Mouse (Mus musculus) spleen, adult 2 months (tissue): ENCODE results near the gene 2310034G01Rik. TPM values are rescaled to one million over a fixed set of nuclear protein-coding genes. Genes with fewer than 3 reads are reported as not detected.

ENCODE experiments used
- DNase-seq, 2 experiments: peaks; one replicate each; pipeline versions ENCODE4 v3.0.0 to v3.0.0-alpha.2; 2012 to 2021; ENCODE audit warnings: low spot score in 2 of 2, low read depth in 1 of 2
- H3K27ac ChIP-seq: fragments of 200-500 bp; 2 replicates; pipeline ENCODE4 v1.5.1; 2012; ENCODE audit warnings: low read length, inconsistent platforms; ENCODE audit not compliant: insufficient read depth
- H3K27me3 ChIP-seq: fragments of 200-500 bp; 2 replicates; pipeline ENCODE4 v1.6.1; 2012; ENCODE audit warnings: mild to moderate bottlenecking, moderate library complexity, low read length, inconsistent platforms; ENCODE audit not compliant: control insufficient read depth, insufficient read depth
- H3K36me3 ChIP-seq: fragments of 200-500 bp; 2 replicates; pipeline ENCODE4 v1.6.1; 2012; ENCODE audit warnings: mild to moderate bottlenecking, low read length, inconsistent platforms; ENCODE audit not compliant: control insufficient read depth, insufficient read depth
- H3K4me1 ChIP-seq: fragments of 200-500 bp; 2 replicates; pipeline ENCODE4 v1.6.1; 2011; ENCODE audit warnings: inconsistent platforms; ENCODE audit not compliant: control insufficient read depth, insufficient read depth, insufficient read length
- H3K4me3 ChIP-seq: fragments of 200-500 bp; 2 replicates; pipeline ENCODE4 v1.5.1; 2011; ENCODE audit warnings: mild to moderate bottlenecking, inconsistent platforms; ENCODE audit not compliant: insufficient read depth, insufficient read length; ENCODE audit errors: extremely low read depth
- CTCF ChIP-seq: fragments of 200-500 bp; IDR thresholded peaks from 2 replicates; pipeline ENCODE4 v1.5.1; 2011; ENCODE audit warnings: mild to moderate bottlenecking, inconsistent platforms; ENCODE audit not compliant: insufficient read depth, insufficient read length, insufficient replicate concordance; ENCODE audit errors: extremely low read depth
- POLR2A ChIP-seq: fragments of 200-500 bp; IDR thresholded peaks from 2 replicates; pipeline ENCODE4 v1.6.1; 2011; ENCODE audit warnings: low read depth, low read length, inconsistent platforms
- WGBS: fragments of 180-500 bp; shearing (Covaris S2); methylation state at CpG from one replicate; pipeline ENCODE4 v1.1.7; 2018; 5-methylcytosine and 5-hydroxymethylcytosine counted together
- polyA plus RNA-seq: library from polyadenylated mRNA; depleted of rRNA; stranded (reverse); fragments of >200 nt; gene quantifications from 2 replicates; pipeline ENCODE4 v1.2.3, GENCODE M21; 2012

The 2310034G01Rik gene
- polyA plus RNA-seq, 1 experiment, result 0.16 TPM

GRCm38 (mm10) chr19:46344710-46345419 is 5.2 kb downstream of the 2310034G01Rik start:
- no peak overlapping the region for H3K27ac ChIP-seq
- H3K27me3 ChIP-seq, result peaks cover 5% of the 10 kb centered on the region; the same call in 1 of the 2 replicates
- H3K4me3 ChIP-seq, result no peak overlapping the region
- H3K36me3 ChIP-seq, result no peaks in the 10 kb centered on the region
- H3K4me1 ChIP-seq, result peaks cover 6% of the 10 kb centered on the region
- no peak for DNase-seq
- TF ChIP-seq CTCF (no peak), POLR2A (no peak)
- WGBS, result 53% methylated on average over 7 of the region's 7 CpGs

DNA sequence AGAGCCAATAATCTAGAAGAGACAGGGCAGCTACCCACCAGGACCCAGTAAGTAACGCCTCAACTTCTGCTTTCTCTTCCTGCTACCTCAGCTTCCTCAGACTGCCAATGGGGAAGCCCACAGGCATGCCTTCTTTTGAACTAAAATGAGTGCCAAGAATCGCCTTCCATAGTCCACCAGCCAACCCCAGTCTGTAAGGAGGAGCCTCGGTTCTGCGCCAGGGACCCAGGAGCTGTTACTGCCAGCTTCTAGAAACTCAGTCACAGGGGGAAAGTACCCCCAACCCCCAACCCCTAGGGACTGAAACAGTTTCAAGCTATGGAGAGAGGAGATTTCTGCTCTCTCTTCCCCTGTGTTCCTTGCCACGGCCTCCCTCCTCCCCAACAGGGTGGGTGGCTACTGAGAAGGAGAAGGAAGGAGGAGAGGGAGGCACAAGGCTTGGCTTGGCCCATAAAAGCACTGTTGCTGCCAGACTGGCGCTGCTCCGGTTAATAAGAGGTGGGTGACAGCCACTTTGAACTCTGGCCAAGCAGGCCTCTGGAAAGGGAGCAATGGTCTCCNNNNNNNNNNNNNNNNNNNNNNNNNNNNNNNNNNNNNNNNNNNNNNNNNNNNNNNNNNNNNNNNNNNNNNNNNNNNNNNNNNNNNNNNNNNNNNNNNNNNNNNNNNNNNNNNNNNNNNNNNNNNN is 10.7 kb downstream of the 2310034G01Rik start:
- Histone ChIP-seq H3K36me3 (no peaks in the 10 kb centered on the region), H3K27ac (peak overlapping the region; percentile 82), H3K27me3 (no peaks in the 10 kb centered on the region), H3K4me1 (peaks cover 6% of the 10 kb centered on the region; the same call in 1 of the 2 replicates), H3K4me3 (peak overlapping the region; percentile 38; the same call in 1 of the 2 replicates)
- 16% methylated on average over 7 of the region's 7 CpGs for WGBS
- TF ChIP-seq CTCF (no peak), POLR2A (no peak)
- DNase-seq, result peak in 1 of 2 experiments; percentile 49

DNA sequence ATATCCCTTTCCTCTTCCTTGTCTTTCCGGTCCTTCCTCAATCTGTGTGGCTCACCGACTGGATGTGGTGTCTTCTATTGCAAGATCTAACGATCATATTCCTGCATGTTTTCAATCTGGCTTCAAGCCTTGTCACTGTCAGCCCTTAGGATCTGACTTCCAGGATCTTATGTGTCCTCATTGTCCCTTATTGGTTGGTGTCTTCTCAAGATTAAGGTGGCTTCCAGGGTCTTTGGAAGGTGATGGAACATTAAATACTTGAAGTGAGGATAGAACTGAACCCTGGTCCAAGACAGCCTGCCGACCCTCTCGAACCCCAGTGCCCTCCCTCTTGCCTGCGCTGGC is 11.2 kb downstream of the 2310034G01Rik start:
- Histone ChIP-seq H3K4me3 (peak overlapping the region; percentile 38), H3K27me3 (no peaks in the 10 kb centered on the region), H3K36me3 (no peaks in the 10 kb centered on the region), H3K4me1 (peaks cover 6% of the 10 kb centered on the region; the same call in 1 of the 2 replicates), H3K27ac (peak overlapping the region; percentile 82)
- WGBS, result 3% methylated on average over 6 of the region's 6 CpGs
- TF ChIP-seq CTCF, result no peak; the same call in 1 of the 2 replicates
- TF ChIP-seq POLR2A, result no peak
- DNase-seq, result no peak

GRCm38 (mm10) chr19:46338331-46338936 is 11.7 kb downstream of the 2310034G01Rik start, which contains the start of gene Cuedc2:
Gene Cuedc2, minus strand, starts transcription at chr19:46338702.
- H3K27me3 ChIP-seq, result no peaks in the 10 kb centered on the region
- no peaks in the 10 kb centered on the region for H3K36me3 ChIP-seq
- peak; percentile 91 to 92 for DNase-seq
- H3K4me3 ChIP-seq, result peak within 1 kb of the TSS; percentile 69
- under 1% methylated on average over 31 of the region's 31 CpGs for WGBS
- H3K4me1 ChIP-seq, result peaks cover 6% of the 10 kb centered on the region; the same call in 1 of the 2 replicates
- TF ChIP-seq POLR2A (no peak), CTCF (no peak)
- peak within 1 kb of the TSS; percentile 82 for H3K27ac ChIP-seq

- no peak for TF ChIP-seq POLR2A
- TF ChIP-seq CTCF, result no peak
- H3K27ac ChIP-seq, result no peak overlapping the region
- WGBS, result 41% methylated on average over 15 of the region's 15 CpGs
- H3K4me3 ChIP-seq, result peak overlapping the region; percentile 69
- H3K36me3 ChIP-seq, result no peaks in the 10 kb centered on the region
- peaks cover 6% of the 10 kb centered on the region; the same call in 1 of the 2 replicates for H3K4me1 ChIP-seq
- DNase-seq, result no peak
- H3K27me3 ChIP-seq, result no peaks in the 10 kb centered on the region
Observed at GRCm38 (mm10) chr19:46337719-46338330, 12.3 kb downstream of the 2310034G01Rik start.

- no peak overlapping the region for H3K27ac ChIP-seq
- no peak for TF ChIP-seq POLR2A
- no peak for TF ChIP-seq CTCF
- H3K36me3 ChIP-seq, result 0 out of 2 replicates have a peak, but pooled peaks cover 1% of the 10 kb centered on the region
- H3K27me3 ChIP-seq, result no peaks in the 10 kb centered on the region
- no peak overlapping the region for H3K4me3 ChIP-seq
- DNase-seq, result no peak
- H3K4me1 ChIP-seq, result peaks cover 6% of the 10 kb centered on the region
- WGBS, result 91% methylated on average over 3 of the region's 3 CpGs
Observed at GRCm38 (mm10) chr19:46333906-46334305, 16.2 kb downstream of the 2310034G01Rik start.
